Mouse (Mus musculus): Measurements from ENCODE around the gene Tmtc1.

- TF ChIP-seq CTCF (IDR thresholded peaks at IDR 0.05; ENCODE audit: low read depth, low read length) (no peak), POLR2A (IDR thresholded peaks at IDR 0.05; ENCODE audit: insufficient read depth, low read length) (no peak)
These were observed 22.6 kb downstream of the Tmtc1 start for GRCm38 (mm10) chr6:148421577-148421976.

Measured in ES-Bruce4 (cell line).